Mouse (Mus musculus) neural tube, embryonic 13.5 days (tissue): ENCODE measurements around the gene Npm1. TPM values are rescaled to one million over a fixed set of nuclear protein-coding genes. Genes with fewer than 3 reads are reported as not detected.

Source experiments
- ATAC-seq: fragments of 200-750 bp; cut with Nextera tagmentation; 2 replicates; pipeline ENCODE4 v1.8.0; 2017; ENCODE audit warnings: low read depth, mild to moderate bottlenecking, moderate TSS enrichment, moderate library complexity
- H3K27ac ChIP-seq: fragments of 300-500 bp; sonication (generic); replicated peaks from 2 replicates; pipeline ENCODE4 v1.5.1; 2015; ENCODE audit warnings: moderate library complexity, mild to moderate bottlenecking, inconsistent platforms
- H3K27me3 ChIP-seq: fragments of 300-500 bp; sonication (generic); 2 replicates; pipeline ENCODE4 v1.6.1; 2015; ENCODE audit warnings: mild to moderate bottlenecking, inconsistent platforms
- H3K36me3 ChIP-seq: fragments of 300-500 bp; sonication (generic); 2 replicates; pipeline ENCODE4 v1.6.1; 2015; ENCODE audit warnings: mild to moderate bottlenecking, inconsistent platforms
- H3K4me1 ChIP-seq: fragments of 300-500 bp; sonication (generic); replicated peaks from 2 replicates; pipeline ENCODE4 v1.6.1; 2015; ENCODE audit warnings: inconsistent platforms
- H3K4me2 ChIP-seq: fragments of 300-500 bp; sonication (generic); 2 replicates; pipeline ENCODE4 v1.6.1; 2015; ENCODE audit warnings: inconsistent platforms, mild to moderate bottlenecking, moderate library complexity
- H3K4me3 ChIP-seq: fragments of 300-500 bp; sonication (generic); 2 replicates; pipeline ENCODE4 v1.5.1; 2015; ENCODE audit warnings: mild to moderate bottlenecking, inconsistent platforms
- H3K9ac ChIP-seq: fragments of 300-500 bp; sonication (generic); 2 replicates; pipeline ENCODE4 v1.6.1; 2015; ENCODE audit warnings: moderate library complexity, mild to moderate bottlenecking, inconsistent platforms
- H3K9me3 ChIP-seq: fragments of 300-500 bp; sonication (generic); 2 replicates; pipeline ENCODE4 v1.6.1; 2016; ENCODE audit warnings: inconsistent platforms
- WGBS: fragments of 180-500 bp; shearing (Covaris S2); methylation state at CpG from one replicate; pipeline ENCODE4 v1.1.7; 2015; 5-methylcytosine and 5-hydroxymethylcytosine counted together
- polyA plus RNA-seq: library from polyadenylated mRNA; unstranded; fragments of >200 nt; fragmentation: Nextera tagmentation; extraction: Ambion mirVana; gene quantifications from 2 replicates; pipeline ENCODE4 v1.2.1, GENCODE M21; 2015

Npm1 gene
- polyA plus RNA-seq, 1 experiment from 2014 or later: 526 TPM

DNA sequence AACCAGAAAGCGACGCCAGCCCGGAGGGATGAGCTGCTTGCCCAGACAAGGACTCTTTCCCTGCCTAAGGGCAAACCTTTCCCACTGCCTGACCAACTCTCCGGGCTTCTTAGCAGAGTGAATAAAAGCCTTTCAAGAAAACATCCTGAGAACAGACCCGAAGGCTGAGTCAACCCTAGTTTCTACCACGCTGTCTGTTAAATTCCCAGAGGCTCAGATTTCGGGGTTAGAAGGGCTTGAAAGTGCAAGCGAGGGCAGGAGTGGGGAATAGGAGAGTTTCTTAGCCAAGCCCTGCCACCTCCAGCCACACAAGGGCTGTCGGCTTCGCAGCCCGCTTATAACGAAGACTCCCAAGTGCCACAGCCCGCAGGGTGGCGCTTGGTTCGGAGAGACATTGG, 36.1 kb upstream of the Npm1 start:
- 3% methylated on average over 15 of the region's 15 CpGs for WGBS
- Histone ChIP-seq H3K27ac (peak overlapping the region; percentile 95), H3K9ac (peak overlapping the region; percentile 86), H3K4me2 (peak overlapping the region; percentile 49), H3K9me3 (0 out of 2 replicates have a peak, but pooled peaks cover 3% of the 10 kb centered on the region), H3K36me3 (no peaks in the 10 kb centered on the region; the same call in 1 of the 2 replicates), H3K27me3 (peaks cover 86% of the 10 kb centered on the region), H3K4me3 (peak overlapping the region; percentile 53), H3K4me1 (peaks cover 60% of the 10 kb centered on the region)
- ATAC-seq: no peak

DNA sequence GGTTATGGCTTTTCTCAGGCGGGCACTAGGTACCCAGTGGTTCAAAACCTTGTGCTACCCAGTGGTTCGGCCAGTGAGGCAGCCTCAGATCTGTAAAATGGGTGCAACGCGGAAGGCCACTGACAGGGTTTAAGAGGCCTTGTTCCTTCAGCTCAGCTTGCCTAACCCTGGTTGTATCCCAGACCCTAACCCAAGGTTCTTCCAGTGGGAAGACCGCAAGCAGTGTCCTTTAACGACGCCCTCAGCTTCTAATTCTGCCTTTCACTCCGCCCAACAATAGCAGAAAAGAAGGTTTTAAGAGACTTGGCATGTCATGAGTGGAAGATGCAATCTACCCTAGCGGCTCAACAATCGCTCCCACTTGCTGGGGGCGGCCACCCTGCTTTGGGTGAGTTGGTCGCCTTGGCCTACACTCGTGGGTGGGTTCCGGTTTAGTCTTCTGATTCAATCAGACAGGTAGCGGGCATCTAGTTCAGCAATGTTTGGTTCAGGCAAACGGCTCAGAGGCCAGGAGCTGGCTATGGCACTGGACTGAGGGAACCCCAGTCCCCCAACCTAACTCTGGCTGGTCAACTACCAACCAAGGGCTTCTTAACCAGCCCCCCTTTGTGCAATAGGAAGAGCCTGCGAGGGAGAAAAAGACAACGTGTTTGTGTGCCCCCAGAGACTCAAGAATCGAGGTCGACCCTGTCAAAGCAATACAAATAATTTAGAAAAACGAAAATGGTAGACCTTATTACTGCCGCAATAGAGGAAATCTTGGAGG, 35.5 kb upstream of the Npm1 start:
- Histone ChIP-seq H3K27ac (peak overlapping the region; percentile 95), H3K9ac (peak overlapping the region; percentile 86), H3K27me3 (peaks cover 92% of the 10 kb centered on the region), H3K4me1 (peaks cover 60% of the 10 kb centered on the region), H3K9me3 (0 out of 2 replicates have a peak, but pooled peaks cover 3% of the 10 kb centered on the region), H3K4me2 (peak overlapping the region; percentile 49), H3K4me3 (peak overlapping the region; percentile 53), H3K36me3 (no peaks in the 10 kb centered on the region; the same call in 1 of the 2 replicates)
- no peak for ATAC-seq
- WGBS: 16% methylated on average over 22 of the region's 22 CpGs

DNA sequence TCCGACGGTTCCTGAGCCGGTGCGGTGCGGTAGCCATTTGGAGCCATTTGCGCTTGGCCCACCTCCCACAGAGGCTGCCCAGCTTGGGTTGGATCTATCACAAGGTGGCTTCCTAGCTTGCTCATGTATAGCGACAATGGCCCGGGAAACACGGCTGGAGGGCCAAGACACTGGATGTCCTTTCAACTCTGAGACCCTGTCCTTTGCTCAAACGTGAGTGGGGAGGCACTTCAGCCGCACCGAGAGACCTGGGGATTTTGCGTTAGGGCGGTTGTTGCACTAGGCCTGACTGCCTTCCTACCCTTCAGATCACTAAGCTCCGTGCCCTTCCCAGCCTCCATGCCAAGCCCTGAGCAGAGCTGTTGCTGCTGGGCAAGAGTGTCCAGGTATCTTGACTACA, 34.7 kb upstream of the Npm1 start:
- Histone ChIP-seq H3K36me3 (no peaks in the 10 kb centered on the region; the same call in 1 of the 2 replicates), H3K27ac (peak overlapping the region; percentile 95), H3K4me2 (peak overlapping the region; percentile 49), H3K4me3 (peak overlapping the region; percentile 53), H3K27me3 (peaks cover 94% of the 10 kb centered on the region), H3K4me1 (peaks cover 59% of the 10 kb centered on the region), H3K9ac (peak overlapping the region; percentile 86), H3K9me3 (0 out of 2 replicates have a peak, but pooled peaks cover 3% of the 10 kb centered on the region)
- WGBS: 15% methylated on average over 15 of the region's 15 CpGs
- ATAC-seq: no peak

GRCm38 (mm10) chr11:33197133-33197514, 34.1 kb upstream of the Npm1 start:
- 0 out of 2 replicates have a peak, but pooled peaks cover 3% of the 10 kb centered on the region for H3K9me3 ChIP-seq
- peaks cover 59% of the 10 kb centered on the region for H3K4me1 ChIP-seq
- H3K4me2 ChIP-seq: peak overlapping the region; percentile 49
- WGBS: 24% methylated on average over 13 of the region's 13 CpGs
- H3K36me3 ChIP-seq: no peaks in the 10 kb centered on the region; the same call in 1 of the 2 replicates
- ATAC-seq: no peak
- H3K4me3 ChIP-seq: peak overlapping the region; percentile 53
- peaks cover 91% of the 10 kb centered on the region for H3K27me3 ChIP-seq
- peak overlapping the region; percentile 86 for H3K9ac ChIP-seq
- peak overlapping the region; percentile 95 for H3K27ac ChIP-seq

DNA sequence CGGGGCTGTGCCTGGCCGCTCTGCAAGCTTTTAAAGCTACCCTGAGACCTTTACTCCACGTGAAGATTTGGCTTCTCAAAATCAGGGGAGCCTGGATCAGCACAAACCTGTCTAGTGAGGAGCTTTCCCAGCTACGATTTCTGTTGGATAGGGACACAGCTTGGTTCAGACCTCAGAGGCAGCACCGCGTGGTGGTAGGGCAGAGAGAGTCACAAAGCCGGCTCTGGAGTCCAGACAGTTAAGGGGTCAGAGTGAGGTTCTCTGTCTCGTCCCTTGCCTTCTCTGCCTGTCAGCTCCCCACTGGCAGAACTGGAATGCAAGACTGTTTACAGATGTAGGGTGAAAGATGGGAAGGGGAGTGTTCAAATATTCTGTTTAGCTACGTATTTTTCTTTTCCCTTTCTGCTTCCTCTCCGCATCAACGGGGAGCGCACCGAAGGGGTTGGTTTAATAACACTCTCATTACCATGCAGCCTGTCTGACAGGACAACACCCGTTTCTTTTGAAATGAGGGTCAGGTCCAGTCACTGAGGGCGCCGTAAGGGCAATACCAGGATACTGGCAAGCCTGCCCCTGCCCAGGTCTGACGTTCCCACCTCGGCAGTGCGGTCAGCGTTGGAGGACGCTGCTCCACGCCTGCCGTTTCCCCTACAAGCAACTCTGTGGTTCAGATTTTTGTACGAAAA, 33.6 kb upstream of the Npm1 start:
- WGBS: 6% methylated on average over 24 of the region's 24 CpGs
- peaks cover 58% of the 10 kb centered on the region for H3K4me1 ChIP-seq

GRCm38 (mm10) chr11:33195531-33196446, 32.8 kb upstream of the Npm1 start:
- Histone ChIP-seq H3K27me3 (peaks cover 91% of the 10 kb centered on the region), H3K36me3 (no peaks in the 10 kb centered on the region; the same call in 1 of the 2 replicates), H3K4me2 (peak overlapping the region; percentile 49), H3K4me3 (no peak overlapping the region), H3K27ac (peak overlapping the region; percentile 95), H3K9me3 (0 out of 2 replicates have a peak, but pooled peaks cover 3% of the 10 kb centered on the region), H3K4me1 (peaks cover 50% of the 10 kb centered on the region), H3K9ac (peak overlapping the region; percentile 86; the same call in 1 of the 2 replicates)
- 0 out of 2 replicates have a peak, but pooled peaks have one; percentile 33 for ATAC-seq
- WGBS: 4% methylated on average over 25 of the region's 25 CpGs

More for the DNA sequence above, 33.6 kb upstream of the Npm1 start:
- Histone ChIP-seq H3K27ac (peak overlapping the region; percentile 95), H3K4me3 (peak overlapping the region; percentile 53), H3K9ac (peak overlapping the region; percentile 86), H3K36me3 (no peaks in the 10 kb centered on the region; the same call in 1 of the 2 replicates), H3K9me3 (0 out of 2 replicates have a peak, but pooled peaks cover 3% of the 10 kb centered on the region), H3K27me3 (peaks cover 90% of the 10 kb centered on the region), H3K4me2 (peak overlapping the region; percentile 49)
- no peak for ATAC-seq

- Histone ChIP-seq H3K4me1 (peaks cover 42% of the 10 kb centered on the region), H3K27me3 (peaks cover 92% of the 10 kb centered on the region), H3K9me3 (0 out of 2 replicates have a peak, but pooled peaks cover 3% of the 10 kb centered on the region), H3K9ac (no peak overlapping the region), H3K4me2 (no peak overlapping the region), H3K36me3 (no peaks in the 10 kb centered on the region; the same call in 1 of the 2 replicates), H3K4me3 (no peak overlapping the region), H3K27ac (0 out of 2 replicates have a peak overlapping the region, but pooled peaks have one; percentile 95)
- ATAC-seq: no peak
- 12% methylated on average over 7 of the region's 7 CpGs for WGBS
Observed at GRCm38 (mm10) chr11:33195061-33195460, 32.1 kb upstream of the Npm1 start.

GRCm38 (mm10) chr11:33193695-33194094, 30.7 kb upstream of the Npm1 start:
- WGBS: 2% methylated on average over 12 of the region's 12 CpGs
- H3K27me3 ChIP-seq: peaks cover 80% of the 10 kb centered on the region
- no peak overlapping the region for H3K4me3 ChIP-seq
- peak overlapping the region; percentile 53 for H3K27ac ChIP-seq
- H3K4me2 ChIP-seq: 0 out of 2 replicates have a peak overlapping the region, but pooled peaks have one; percentile 24
- H3K36me3 ChIP-seq: no peaks in the 10 kb centered on the region; the same call in 1 of the 2 replicates
- ATAC-seq: peak; percentile 38; the same call in 1 of the 2 replicates
- H3K4me1 ChIP-seq: peaks cover 41% of the 10 kb centered on the region
- 0 out of 2 replicates have a peak, but pooled peaks cover 3% of the 10 kb centered on the region for H3K9me3 ChIP-seq
- H3K9ac ChIP-seq: 0 out of 2 replicates have a peak overlapping the region, but pooled peaks have one; percentile 38

DNA sequence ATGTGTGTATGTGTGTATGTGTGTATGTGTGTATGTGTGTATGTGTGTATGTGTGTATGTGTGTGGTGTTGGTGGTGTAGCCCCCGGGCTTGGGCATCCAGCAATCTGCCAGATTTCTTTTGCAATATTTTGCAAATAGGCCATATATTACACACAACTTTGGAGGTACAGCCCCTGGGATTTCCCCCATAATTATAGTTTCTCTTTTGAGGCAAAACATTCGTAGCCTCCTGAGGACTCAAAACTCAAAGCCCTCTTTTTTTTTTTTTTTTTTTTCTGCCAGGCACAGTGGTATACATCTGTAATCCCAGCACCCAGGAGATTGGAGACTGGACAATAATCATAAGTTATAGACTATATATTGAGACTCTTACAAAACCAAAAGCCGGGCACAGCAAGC, 18.8 kb upstream of the Npm1 start:
- Histone ChIP-seq H3K9ac (no peak overlapping the region), H3K27me3 (peaks cover 39% of the 10 kb centered on the region), H3K4me1 (peaks cover 23% of the 10 kb centered on the region), H3K9me3 (no peaks in the 10 kb centered on the region), H3K4me2 (no peak overlapping the region), H3K36me3 (no peaks in the 10 kb centered on the region), H3K4me3 (no peak overlapping the region), H3K27ac (no peak overlapping the region)
- no peak for ATAC-seq
- 73% methylated on average over 3 of the region's 3 CpGs for WGBS

GRCm38 (mm10) chr11:33180701-33181116, 17.7 kb upstream of the Npm1 start:
- Histone ChIP-seq H3K9ac (peak overlapping the region; percentile 44; the same call in 1 of the 2 replicates), H3K4me3 (peak overlapping the region; percentile 19), H3K9me3 (no peaks in the 10 kb centered on the region), H3K4me2 (peak overlapping the region; percentile 49), H3K4me1 (peaks cover 23% of the 10 kb centered on the region), H3K27ac (no peak overlapping the region), H3K27me3 (peaks cover 34% of the 10 kb centered on the region), H3K36me3 (no peaks in the 10 kb centered on the region)
- 2% methylated on average over 18 of the region's 18 CpGs for WGBS
- ATAC-seq: no peak

GRCm38 (mm10) chr11:33179802-33180201, 16.8 kb upstream of the Npm1 start:
- Histone ChIP-seq H3K9ac (no peak overlapping the region), H3K27ac (no peak overlapping the region), H3K4me1 (peaks cover 23% of the 10 kb centered on the region), H3K27me3 (peaks cover 34% of the 10 kb centered on the region), H3K4me3 (no peak overlapping the region), H3K36me3 (no peaks in the 10 kb centered on the region), H3K4me2 (no peak overlapping the region), H3K9me3 (no peaks in the 10 kb centered on the region)
- ATAC-seq: no peak
- WGBS: 17% methylated on average over 1 of the region's 1 CpGs
